Mouse (Mus musculus) CH12.LX (cell line): ENCODE measurements around the gene Ppan. TPM values are rescaled to one million over a fixed set of nuclear protein-coding genes. Genes with fewer than 3 reads are reported as not detected.
A peak's percentile ranks its signal among the peaks of the same experiment; 100 is the strongest.

Experiments
- DNase-seq: peaks from one replicate; pipeline ENCODE4 v3.0.0-alpha.2; 2013; ENCODE audit errors: extremely low read depth
- H3K27ac ChIP-seq: 2 replicates; pipeline ENCODE4 v1.5.1; 2012; ENCODE audit warnings: low read depth, mild to moderate bottlenecking, control low read depth, moderate library complexity; ENCODE audit not compliant: insufficient read depth
- H3K27me3 ChIP-seq: replicated peaks from 2 replicates; pipeline ENCODE3; 2012; ENCODE audit warnings: inconsistent platforms
- H3K36me3 ChIP-seq, 2 experiments: replicated peaks in 1 of 2; 2 replicates each; pipeline versions ENCODE3 to v1.6.1; 2012; ENCODE audit warnings: inconsistent platforms in 1 of 2, low read length in 1 of 2, mild to moderate bottlenecking in 1 of 2, mixed read lengths in 1 of 2, moderate library complexity in 1 of 2; ENCODE audit not compliant: control insufficient read depth in 1 of 2, insufficient read depth in 1 of 2
- H3K4me1 ChIP-seq, 2 experiments: 2 replicates each; pipeline ENCODE4 v1.6.1; 2012; ENCODE audit warnings: inconsistent platforms in 1 of 2, moderate library complexity in 1 of 2; ENCODE audit not compliant: insufficient read depth in 2 of 2, control insufficient read depth in 1 of 2
- H3K4me2 ChIP-seq: 2 replicates; pipeline ENCODE4 v1.6.1; 2012; ENCODE audit warnings: low read depth, mild to moderate bottlenecking, control low read depth; ENCODE audit not compliant: poor library complexity, insufficient read depth, severe bottlenecking
- H3K4me3 ChIP-seq, 3 experiments: fragments of 150-350 bp in 1 of 3; sonication (generic) in 1 of 3; replicated peaks in 1 of 3; 2 replicates each; pipeline versions ENCODE3 to v1.5.1; 2011 to 2012; ENCODE audit warnings: low read depth in 2 of 3, low read length in 2 of 3, mild to moderate bottlenecking in 2 of 3, moderate library complexity in 2 of 3, control low read depth in 1 of 3, improper control_type of control experiment in 1 of 3, inconsistent platforms in 1 of 3, mixed read lengths in 1 of 3; ENCODE audit not compliant: poor library complexity in 1 of 3
- H3K79me2 ChIP-seq: replicated peaks from 2 replicates; pipeline ENCODE4 v1.6.1; 2012; ENCODE audit warnings: mild to moderate bottlenecking, moderate library complexity; ENCODE audit not compliant: control insufficient read depth, poor library complexity, insufficient read depth, severe bottlenecking; ENCODE audit errors: extremely low read depth
- H3K9ac ChIP-seq: 2 replicates; pipeline ENCODE4 v1.6.1; 2012; ENCODE audit warnings: low read depth, mild to moderate bottlenecking, control low read depth, moderate library complexity; ENCODE audit not compliant: insufficient read depth
- H3K9me3 ChIP-seq: replicated peaks from 2 replicates; pipeline ENCODE3; 2012; ENCODE audit warnings: low read length, inconsistent platforms, mixed read lengths
- CHD2 ChIP-seq: IDR thresholded peaks from 2 replicates; pipeline ENCODE4 v1.6.1; 2011; ENCODE audit warnings: low read length, improper control_type of control experiment
- CTCF ChIP-seq, 2 experiments: IDR thresholded peaks in 1 of 2; conservative IDR thresholded peaks in 1 of 2; 2 replicates each; pipeline ENCODE4 v1.5.1; 2011 to 2012; ENCODE audit warnings: low read depth in 2 of 2, low read length in 2 of 2, improper control_type of control experiment in 1 of 2, inconsistent platforms in 1 of 2, mild to moderate bottlenecking in 1 of 2, moderate library complexity in 1 of 2
- E2F4 ChIP-seq: IDR thresholded peaks from 2 replicates; pipeline ENCODE4 v1.6.1; 2011; ENCODE audit warnings: low read depth, low read length, improper control_type of control experiment; ENCODE audit not compliant: insufficient replicate concordance
- ELF1 ChIP-seq: IDR thresholded peaks from 2 replicates; pipeline ENCODE4 v1.6.1; 2014; ENCODE audit warnings: low read depth, mild to moderate bottlenecking, inconsistent platforms, low read length, improper control_type of control experiment
- EP300 ChIP-seq: IDR thresholded peaks from 2 replicates; pipeline ENCODE4 v1.6.1; 2011; ENCODE audit warnings: low read length, improper control_type of control experiment
- ETS1 ChIP-seq: conservative IDR thresholded peaks from 2 replicates; pipeline ENCODE4 v1.6.1; 2012; ENCODE audit warnings: low read depth, mild to moderate bottlenecking, inconsistent platforms, low read length, improper control_type of control experiment, moderate library complexity
- GABPA ChIP-seq: IDR thresholded peaks from 2 replicates; pipeline ENCODE4 v1.6.1; 2012; ENCODE audit warnings: low read depth, low read length, improper control_type of control experiment, inconsistent platforms; ENCODE audit not compliant: insufficient replicate concordance
- HCFC1 ChIP-seq: IDR thresholded peaks from 2 replicates; pipeline ENCODE4 v1.6.1; 2012; ENCODE audit warnings: low read depth, mild to moderate bottlenecking, inconsistent platforms, low read length, improper control_type of control experiment
- MAFK ChIP-seq: IDR thresholded peaks from 2 replicates; pipeline ENCODE4 v1.6.1; 2011; ENCODE audit warnings: low read length, improper control_type of control experiment; ENCODE audit not compliant: insufficient replicate concordance
- MAX ChIP-seq: IDR thresholded peaks from 2 replicates; pipeline ENCODE4 v1.6.1; 2011; ENCODE audit warnings: low read length, improper control_type of control experiment
- MAZ ChIP-seq: IDR thresholded peaks from 2 replicates; pipeline ENCODE4 v1.6.1; 2012; ENCODE audit warnings: low read depth, mild to moderate bottlenecking, inconsistent platforms, low read length, improper control_type of control experiment, moderate library complexity
- MXI1 ChIP-seq: IDR thresholded peaks from 2 replicates; pipeline ENCODE4 v1.6.1; 2011; ENCODE audit warnings: mild to moderate bottlenecking, low read depth, low read length, improper control_type of control experiment
- PAX5 ChIP-seq: IDR thresholded peaks from 2 replicates; pipeline ENCODE4 v1.6.1; 2012; ENCODE audit warnings: low read length, inconsistent platforms, mixed read lengths
- POLR2A ChIP-seq: IDR thresholded peaks from 2 replicates; pipeline ENCODE4 v1.6.1; 2011; ENCODE audit warnings: low read depth, mild to moderate bottlenecking, improper control_type of control experiment, low read length
- POLR2AphosphoS2 ChIP-seq: IDR thresholded peaks from 2 replicates; pipeline ENCODE4 v1.6.1; 2011; ENCODE audit warnings: low read depth, low read length, improper control_type of control experiment
- RAD21 ChIP-seq: IDR thresholded peaks from 2 replicates; pipeline ENCODE4 v1.6.1; 2011; ENCODE audit warnings: low read depth, mild to moderate bottlenecking, low read length, improper control_type of control experiment, moderate library complexity
- TBP ChIP-seq: conservative IDR thresholded peaks from 2 replicates; pipeline ENCODE4 v1.6.1; 2011; ENCODE audit warnings: low read depth, low read length, improper control_type of control experiment
- TCF12 ChIP-seq: IDR thresholded peaks from 2 replicates; pipeline ENCODE4 v1.6.1; 2014; ENCODE audit warnings: low read depth, mild to moderate bottlenecking, inconsistent platforms, low read length, improper control_type of control experiment
- USF1 ChIP-seq: IDR thresholded peaks from 2 replicates; pipeline ENCODE4 v1.6.1; 2014; ENCODE audit warnings: low read depth, mild to moderate bottlenecking, inconsistent platforms, low read length, improper control_type of control experiment
- USF2 ChIP-seq: conservative IDR thresholded peaks from 2 replicates; pipeline ENCODE4 v1.6.1; 2011; ENCODE audit warnings: low read depth, low read length, improper control_type of control experiment
- ZC3H11A ChIP-seq: IDR thresholded peaks from 2 replicates; pipeline ENCODE4 v1.6.1; 2012; ENCODE audit warnings: low read depth, mild to moderate bottlenecking, inconsistent platforms, low read length, improper control_type of control experiment
- ZKSCAN1 ChIP-seq: IDR thresholded peaks from 2 replicates; pipeline ENCODE4 v1.6.1; 2012; ENCODE audit warnings: low read depth, inconsistent platforms, low read length, improper control_type of control experiment, borderline replicate concordance
- ZMIZ1 ChIP-seq: IDR thresholded peaks from 2 replicates; pipeline ENCODE4 v1.6.1; 2012; ENCODE audit warnings: low read depth, mild to moderate bottlenecking, inconsistent platforms, low read length, improper control_type of control experiment
- ZNF384 ChIP-seq: IDR thresholded peaks from 2 replicates; pipeline ENCODE4 v1.6.1; 2012; ENCODE audit warnings: low read depth, low read length, improper control_type of control experiment, inconsistent platforms
- dilution Hi-C: fragments of 300-500 bp; cut with MboI; formaldehyde crosslinking; loops from 2 replicates; pipeline ENCODE4 v1.14.3; 2020; ENCODE audit warnings: low sequenced_read_pairs; ENCODE audit not compliant: extremely low pct_unique_long_range_greater_than_20kb, extremely low pct_ligation_motif_present
- in situ Hi-C: fragments of 300-500 bp; cut with MboI; formaldehyde crosslinking; loops from 3 replicates; pipeline ENCODE4 v1.14.3; 2019; ENCODE audit warnings: low sequenced_read_pairs, low pct_ligation_motif_present, low pct_unique_long_range_greater_than_20kb, mixed read lengths
- polyA plus RNA-seq: library from polyadenylated mRNA; unstranded; fragments of >175 nt; gene quantifications from 2 replicates; pipeline ENCODE4 v1.2.1, GENCODE M21; 2012; ENCODE audit warnings: low read depth; ENCODE audit not compliant: insufficient read length
- total RNA-seq, 2 experiments: library from RNA; depleted of rRNA; stranded (reverse); fragments of 300-350 nt in 1 of 2; fragments of >200 nt in 1 of 2; gene quantifications; 2 replicates each; pipeline ENCODE4 v1.2.3; 2012 to 2014

Ppan gene
- total and polyA plus RNA-seq, 3 experiments, result 272 to 359 (median 346) TPM

- no peaks in the 10 kb centered on the region for H3K27me3 ChIP-seq
- H3K9ac ChIP-seq, result no peak overlapping the region
- no peak overlapping the region for H3K4me2 ChIP-seq
- dilution Hi-C loops (no loop called here), in situ Hi-C loops (no loop called here)
- no peak for TF ChIP-seq RAD21
- no peak for TF ChIP-seq ZKSCAN1
- TF ChIP-seq ELF1, result no peak
- TF ChIP-seq POLR2AphosphoS2, result no peak; the same call in 1 of the 2 replicates
- TF ChIP-seq CHD2, result 0 out of 2 replicates have a peak, but pooled peaks have one; percentile 16
- no peak for TF ChIP-seq TCF12
- no peak overlapping the region for H3K4me3 ChIP-seq
- H3K4me1 ChIP-seq, result peaks cover 17 to 54% of the 10 kb centered on the region in 2 experiments
- DNase-seq, result no peak
- peaks cover 74 to 85% of the 10 kb centered on the region in 2 experiments for H3K36me3 ChIP-seq
- H3K27ac ChIP-seq, result no peak overlapping the region
- H3K9me3 ChIP-seq, result no peaks in the 10 kb centered on the region
- H3K79me2 ChIP-seq, result peaks cover 47% of the 10 kb centered on the region
Measured at GRCm38 (mm10) chr9:20893590-20894343, 5.8 kb downstream of the Ppan start.

DNA sequence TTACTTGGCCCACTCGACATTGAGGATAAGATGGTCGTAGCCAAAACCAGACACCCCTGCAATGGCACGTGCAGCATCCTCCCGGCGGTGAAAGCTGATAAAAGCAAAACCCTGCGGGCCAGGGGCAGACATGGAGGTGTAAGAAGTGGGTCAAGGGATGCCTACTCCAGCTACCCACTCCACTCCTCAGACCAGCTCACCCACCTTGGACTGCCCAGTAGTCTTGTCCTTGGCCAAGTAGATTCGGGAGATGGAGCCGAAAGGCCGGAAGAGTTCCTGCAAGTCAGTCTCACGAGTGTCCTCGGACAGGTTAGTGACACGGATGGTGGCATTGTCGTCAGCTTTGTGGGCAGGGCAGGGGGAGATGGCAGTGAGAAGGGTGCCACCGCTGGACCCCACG, 6.7 kb downstream of the Ppan start:
- DNase-seq, result no peak
- no peak for TF ChIP-seq POLR2AphosphoS2
- no peak for TF ChIP-seq RAD21
- TF ChIP-seq E2F4, result no peak
- TF ChIP-seq ZNF384, result no peak
- TF ChIP-seq TBP, result no peak
- TF ChIP-seq CHD2, result no peak
- dilution Hi-C loops (no loop called here), in situ Hi-C loops (no loop called here)
- Histone ChIP-seq H3K79me2 (peaks cover 39% of the 10 kb centered on the region), H3K4me2 (no peak overlapping the region), H3K4me1 (peaks cover 14 to 51% of the 10 kb centered on the region in 2 experiments), H3K36me3 (peaks cover 70 to 80% of the 10 kb centered on the region in 2 experiments), H3K9ac (no peak overlapping the region), H3K4me3 (no peak overlapping the region), H3K27me3 (no peaks in the 10 kb centered on the region), H3K27ac (no peak overlapping the region), H3K9me3 (no peaks in the 10 kb centered on the region)

DNA sequence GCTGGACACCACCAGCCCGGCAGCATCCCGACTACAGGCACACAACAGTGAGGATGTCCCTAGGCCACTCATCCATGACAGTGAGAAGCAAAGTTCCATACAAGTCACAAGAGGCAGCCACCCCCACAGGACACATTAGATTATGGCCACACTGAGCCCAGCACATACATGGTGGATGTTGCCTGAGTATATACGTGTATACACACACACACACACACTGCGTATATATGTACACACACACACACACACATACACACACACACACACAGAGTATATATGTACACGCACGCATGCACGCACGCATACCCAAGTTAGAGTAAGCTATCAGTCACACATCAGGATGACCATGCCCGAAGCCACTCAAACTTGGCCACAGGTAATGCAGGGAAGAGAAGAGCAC, 7.4 kb downstream of the Ppan start:
- no peak overlapping the region for H3K9ac ChIP-seq
- peaks cover 12 to 43% of the 10 kb centered on the region in 2 experiments for H3K4me1 ChIP-seq
- no peak for TF ChIP-seq MXI1
- TF ChIP-seq ELF1, result no peak
- TF ChIP-seq PAX5, result no peak
- TF ChIP-seq HCFC1, result no peak
- TF ChIP-seq ETS1, result no peak
- no peak for TF ChIP-seq POLR2A
- TF ChIP-seq MAX, result no peak
- TF ChIP-seq EP300, result no peak
- no peak for TF ChIP-seq ZC3H11A
- TF ChIP-seq ZMIZ1, result no peak
- TF ChIP-seq ZKSCAN1, result no peak
- no peak for TF ChIP-seq POLR2AphosphoS2
- TF ChIP-seq MAFK, result no peak
- TF ChIP-seq CTCF (conservative IDR thresholded peaks at IDR 0.05 in 1 of 2, IDR thresholded peaks at IDR 0.05 in 1 of 2; ENCODE audit: low read depth in 2 of 2, low read length in 2 of 2), result no peak
- TF ChIP-seq GABPA, result no peak
- no peak for TF ChIP-seq USF2
- TF ChIP-seq USF1, result no peak
- no peak for TF ChIP-seq MAZ
- no peak overlapping the region for H3K4me3 ChIP-seq
- dilution Hi-C loops (no loop called here), in situ Hi-C loops (no loop called here)
- H3K27ac ChIP-seq, result no peak overlapping the region
- peaks cover 32% of the 10 kb centered on the region for H3K79me2 ChIP-seq
- no peak for DNase-seq
- no peak overlapping the region for H3K4me2 ChIP-seq
- no peaks in the 10 kb centered on the region for H3K27me3 ChIP-seq
- peaks cover 62 to 73% of the 10 kb centered on the region in 2 experiments for H3K36me3 ChIP-seq
- H3K9me3 ChIP-seq, result no peaks in the 10 kb centered on the region
